Mouse (Mus musculus) stomach, embryonic 14.5 days (tissue): ENCODE results near the gene Olfr116. TPM values are rescaled to one million over a fixed set of nuclear protein-coding genes. Genes with fewer than 3 reads are reported as not detected.

Experiments
- ATAC-seq: fragments of 200-750 bp; cut with Nextera tagmentation; 2 replicates; pipeline ENCODE4 v1.8.0; 2017; ENCODE audit warnings: low read depth, moderate TSS enrichment; ENCODE audit not compliant: insufficient number of reproducible peaks, insufficient read depth, low FRiP score
- H3K27ac ChIP-seq: fragments of 300-500 bp; sonication (generic); 2 replicates; pipeline ENCODE4 v1.5.1; 2014; ENCODE audit warnings: mild to moderate bottlenecking, low read length, moderate library complexity, mixed read lengths
- H3K27me3 ChIP-seq: fragments of 300-500 bp; sonication (generic); 2 replicates; pipeline ENCODE4 v1.6.1; 2014; ENCODE audit warnings: low read length, control low read depth, mixed read lengths; ENCODE audit not compliant: control insufficient read depth, insufficient read depth
- H3K36me3 ChIP-seq: fragments of 300-500 bp; sonication (generic); 2 replicates; pipeline ENCODE4 v1.6.1; 2014; ENCODE audit warnings: mild to moderate bottlenecking, control low read depth, low read length, moderate library complexity, mixed read lengths; ENCODE audit not compliant: control insufficient read depth, insufficient read depth
- H3K4me1 ChIP-seq: fragments of 300-500 bp; sonication (generic); 2 replicates; pipeline ENCODE4 v1.6.1; 2014; ENCODE audit warnings: low read length, control low read depth, mixed read lengths; ENCODE audit not compliant: control insufficient read depth, insufficient read depth
- H3K4me2 ChIP-seq: fragments of 300-500 bp; sonication (generic); replicated peaks from 2 replicates; pipeline ENCODE4 v1.6.1; 2014; ENCODE audit warnings: low read depth, low read length, control low read depth
- H3K4me3 ChIP-seq: fragments of 300-500 bp; sonication (generic); 2 replicates; pipeline ENCODE4 v1.5.1; 2014; ENCODE audit warnings: low read depth, low read length, control low read depth
- H3K9ac ChIP-seq: fragments of 300-500 bp; sonication (generic); replicated peaks from 2 replicates; pipeline ENCODE4 v1.6.1; 2014; ENCODE audit warnings: low read depth, mild to moderate bottlenecking, control low read depth, low read length, moderate library complexity, mixed read lengths
- H3K9me3 ChIP-seq: fragments of 300-500 bp; sonication (generic); 2 replicates; pipeline ENCODE4 v1.6.1; 2016; ENCODE audit warnings: low read depth, low read length, control low read depth; ENCODE audit not compliant: control insufficient read depth
- WGBS: fragments of 180-500 bp; shearing (Covaris S2); extraction: QIAGEN DNeasy Blood & Tissue Kit; methylation state at CpG from one replicate; pipeline ENCODE4 v1.1.7; 2014; 5-methylcytosine and 5-hydroxymethylcytosine counted together
- polyA plus RNA-seq: library from polyadenylated mRNA; unstranded; fragments of >200 nt; fragmentation: Nextera tagmentation; extraction: Ambion mirVana; gene quantifications from 2 replicates; pipeline ENCODE4 v1.2.1, GENCODE M21; 2014

The Olfr116 gene
- polyA plus RNA-seq = not detected in 2 replicates

DNA sequence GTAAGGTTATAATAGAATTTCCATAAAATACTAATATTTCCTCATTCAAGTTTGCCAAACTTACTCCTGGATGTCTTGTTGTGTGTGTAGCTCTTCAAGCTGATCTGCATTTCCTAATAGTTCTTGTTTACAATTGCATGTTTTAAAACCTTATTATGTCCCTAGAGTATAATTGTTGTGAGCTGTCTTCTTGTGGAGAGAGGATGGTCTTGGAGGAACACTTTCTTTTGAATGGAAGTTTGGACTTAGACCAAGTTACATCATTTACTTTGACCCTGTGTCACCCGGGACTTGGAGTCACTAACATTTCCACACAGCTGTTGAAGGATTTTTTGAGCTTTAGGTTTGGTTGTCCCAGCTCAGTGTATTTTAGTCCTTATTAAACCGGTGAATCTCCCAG, at the start of gene Olfr116, which contains the start of gene Olfr115:
Gene Olfr116, minus strand, starts transcription at position 191 of the 400 bp plus-strand sequence.
Gene Olfr115, minus strand, starts transcription at position 101 of the 400 bp plus-strand sequence.
- H3K27me3 ChIP-seq = no peaks in the 10 kb centered on the region
- no peak within 1 kb of the TSS for H3K4me3 ChIP-seq
- no peaks in the 10 kb centered on the region for H3K36me3 ChIP-seq
- no peak within 1 kb of the TSS for H3K27ac ChIP-seq
- H3K4me1 ChIP-seq = no peaks in the 10 kb centered on the region
- no peak for ATAC-seq
- 74% methylated on average over 2 of the region's 2 CpGs for WGBS
- no peaks in the 10 kb centered on the region; the same call in 1 of the 2 replicates for H3K9me3 ChIP-seq
- no peak within 1 kb of the TSS for H3K4me2 ChIP-seq
- H3K9ac ChIP-seq = no peak within 1 kb of the TSS

GRCm38 (mm10) chr17:37666688-37667087, 39.7 kb upstream of the Olfr116 start, which contains the start of gene Olfr118:
TSS of gene Olfr118 (plus strand) at chr17:37666988.
- Histone ChIP-seq H3K4me2 (no peak within 1 kb of the TSS), H3K4me3 (no peak within 1 kb of the TSS), H3K4me1 (no peaks in the 10 kb centered on the region), H3K27ac (no peak within 1 kb of the TSS), H3K9me3 (no peaks in the 10 kb centered on the region), H3K9ac (no peak within 1 kb of the TSS), H3K36me3 (no peaks in the 10 kb centered on the region), H3K27me3 (no peaks in the 10 kb centered on the region)
- WGBS = 57% methylated on average over 2 of the region's 2 CpGs
- no peak for ATAC-seq

DNA sequence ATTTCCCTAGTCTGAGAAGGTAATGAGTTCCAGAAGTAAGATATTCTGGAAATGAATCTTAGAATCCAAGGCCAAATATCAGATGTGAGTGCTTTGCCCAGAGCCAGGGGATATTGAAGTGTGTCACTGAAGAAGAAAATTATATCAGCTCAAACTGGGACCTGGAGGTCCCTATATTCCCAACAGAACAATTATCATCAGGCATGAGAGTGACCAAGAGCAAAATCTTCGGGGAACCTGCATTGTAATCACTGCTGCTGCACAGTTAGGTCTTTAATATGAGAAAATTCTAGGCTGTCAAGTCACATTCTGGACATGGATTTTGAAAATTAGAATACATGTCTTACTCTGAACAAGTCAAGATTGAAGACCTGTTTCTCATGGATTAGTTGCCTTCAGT, 36.7 kb upstream of the Olfr116 start, which contains the start of gene Olfr117:
Gene Olfr117, minus strand, starts transcription at position 101 of the 400 bp plus-strand sequence.
- no peak within 1 kb of the TSS for H3K4me3 ChIP-seq
- ATAC-seq = no peak
- H3K36me3 ChIP-seq = no peaks in the 10 kb centered on the region
- no peaks in the 10 kb centered on the region for H3K9me3 ChIP-seq
- 65% methylated on average over 1 of the region's 1 CpGs for WGBS
- no peaks in the 10 kb centered on the region for H3K4me1 ChIP-seq
- H3K27ac ChIP-seq = no peak within 1 kb of the TSS
- H3K4me2 ChIP-seq = no peak within 1 kb of the TSS
- no peak within 1 kb of the TSS for H3K9ac ChIP-seq
- H3K27me3 ChIP-seq = no peaks in the 10 kb centered on the region

GRCm38 (mm10) chr17:37592643-37593042, 34.4 kb downstream of the Olfr116 start, which contains the start of gene Olfr114:
TSS of gene Olfr114 (minus strand) at chr17:37592743.
- no peak within 1 kb of the TSS for H3K4me2 ChIP-seq
- H3K27ac ChIP-seq = no peak within 1 kb of the TSS
- H3K27me3 ChIP-seq = no peaks in the 10 kb centered on the region
- H3K36me3 ChIP-seq = no peaks in the 10 kb centered on the region
- ATAC-seq = no peak
- no peaks in the 10 kb centered on the region for H3K9me3 ChIP-seq
- no peak within 1 kb of the TSS for H3K9ac ChIP-seq
- H3K4me3 ChIP-seq = no peak within 1 kb of the TSS
- no peaks in the 10 kb centered on the region for H3K4me1 ChIP-seq

DNA sequence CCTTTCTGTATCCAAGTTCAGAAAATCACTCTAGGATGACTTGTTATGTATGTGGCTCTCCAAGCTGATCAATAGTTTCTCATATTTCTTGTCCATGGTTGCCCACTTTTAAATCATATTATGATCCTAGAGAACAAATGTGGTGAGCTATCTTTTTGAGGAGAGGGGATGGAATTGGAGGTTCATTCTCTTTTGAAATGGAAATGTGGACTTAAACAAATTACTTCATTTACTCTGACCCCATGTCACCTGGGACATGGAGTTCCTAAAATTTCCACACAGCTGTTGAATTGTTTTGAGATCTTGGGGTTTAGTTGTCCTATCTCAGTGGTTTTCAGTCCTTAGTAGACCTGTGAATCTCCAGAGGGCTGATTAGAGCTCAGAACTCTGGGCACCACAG, 49.4 kb downstream of the Olfr116 start, which contains the start of gene Olfr113:
Gene Olfr113, minus strand, starts transcription at position 101 of the 400 bp plus-strand sequence.
- no peak within 1 kb of the TSS for H3K9ac ChIP-seq
- no peak within 1 kb of the TSS for H3K4me3 ChIP-seq
- no peak within 1 kb of the TSS for H3K4me2 ChIP-seq
- H3K36me3 ChIP-seq = no peaks in the 10 kb centered on the region
- no peaks in the 10 kb centered on the region for H3K27me3 ChIP-seq
- no peak within 1 kb of the TSS for H3K27ac ChIP-seq
- H3K9me3 ChIP-seq = no peaks in the 10 kb centered on the region
- no peak for ATAC-seq
- no peaks in the 10 kb centered on the region for H3K4me1 ChIP-seq

Other genes with a start within 250 kb of the Olfr116 start
- not detected in 2 replicates for gene Olfr105-ps, start 248.2 kb downstream of the Olfr116 start, polyA plus RNA-seq
- gene Olfr106-ps, start 236.8 kb downstream of the Olfr116 start, polyA plus RNA-seq = not detected in 2 replicates
- gene Olfr107, start 228.0 kb downstream of the Olfr116 start, polyA plus RNA-seq = not detected in 2 replicates
- not detected in 2 replicates for gene Olfr108, start 181.7 kb downstream of the Olfr116 start, polyA plus RNA-seq
- gene Olfr109, start 168.3 kb downstream of the Olfr116 start, polyA plus RNA-seq = not detected in 2 replicates
- gene H2-M2, start 143.6 kb downstream of the Olfr116 start, polyA plus RNA-seq = not detected in 2 replicates
- not detected in 2 replicates for gene Olfr110, start 134.7 kb downstream of the Olfr116 start, polyA plus RNA-seq
- gene Olfr111, start 119.2 kb downstream of the Olfr116 start, polyA plus RNA-seq = not detected in 2 replicates
- gene Olfr112, start 57.7 kb downstream of the Olfr116 start, polyA plus RNA-seq = not detected in 2 replicates
- not detected in 2 replicates for gene Olfr113, start 49.5 kb downstream of the Olfr116 start, polyA plus RNA-seq
- not detected in 2 replicates for gene Olfr114, start 34.5 kb downstream of the Olfr116 start, polyA plus RNA-seq
- gene Olfr115, start 90 bp downstream of the Olfr116 start, polyA plus RNA-seq = not detected in 2 replicates
- gene Olfr117, start 36.6 kb upstream of the Olfr116 start, polyA plus RNA-seq = not detected in 2 replicates
- not detected in 2 replicates for gene Olfr118, start 39.8 kb upstream of the Olfr116 start, polyA plus RNA-seq
- gene Olfr119, start 69.4 kb upstream of the Olfr116 start, polyA plus RNA-seq = not detected in 2 replicates
- gene Olfr120, start 94.6 kb upstream of the Olfr116 start, polyA plus RNA-seq = not detected in 2 replicates
- not detected in 2 replicates for gene Olfr121, start 121.7 kb upstream of the Olfr116 start, polyA plus RNA-seq
- not detected in 2 replicates for gene Olfr122, start 141.4 kb upstream of the Olfr116 start, polyA plus RNA-seq
- not detected in 2 replicates for gene Olfr123, start 166.3 kb upstream of the Olfr116 start, polyA plus RNA-seq
- gene Olfr124, start 172.7 kb upstream of the Olfr116 start, polyA plus RNA-seq = not detected in 2 replicates
- not detected in 2 replicates for gene Olfr125, start 205.8 kb upstream of the Olfr116 start, polyA plus RNA-seq
- not detected in 2 replicates for gene Olfr126, start 220.3 kb upstream of the Olfr116 start, polyA plus RNA-seq